Mouse (Mus musculus) C2C12 (cell line): Measurements from ENCODE around the gene Akap7. TPM values are rescaled to one million over a fixed set of nuclear protein-coding genes. Genes with fewer than 3 reads are reported as not detected.

ENCODE experiments used
- H3K27me3 ChIP-seq: one replicate; pipeline ENCODE4 v1.6.1; 2011; ENCODE audit not compliant: control insufficient read depth, insufficient read depth, insufficient read length
- H3K36me3 ChIP-seq: one replicate; pipeline ENCODE4 v1.6.1; 2011; ENCODE audit not compliant: control insufficient read depth, insufficient read depth
- H3K4me3 ChIP-seq: one replicate; pipeline ENCODE4 v1.5.1; 2011; ENCODE audit warnings: mild to moderate bottlenecking, control low read depth; ENCODE audit not compliant: poor library complexity, insufficient read depth, severe bottlenecking
- H3K79me2 ChIP-seq: one replicate; pipeline ENCODE4 v1.6.1; 2011; ENCODE audit not compliant: control insufficient read depth, insufficient read depth
- H3K79me3 ChIP-seq: one replicate; pipeline ENCODE4 v1.6.1; 2011; ENCODE audit warnings: low read depth, control low read depth
- H3ac ChIP-seq: one replicate; pipeline ENCODE3; 2011; ENCODE audit warnings: low read depth; ENCODE audit not compliant: control insufficient read depth, insufficient read length
- CEBPB ChIP-seq: IDR thresholded peaks from one replicate; pipeline ENCODE4 v1.6.1; 2011; ENCODE audit warnings: low read depth, mild to moderate bottlenecking, control low read depth, moderate library complexity
- CTCF ChIP-seq: IDR thresholded peaks from one replicate; pipeline ENCODE4 v1.5.1; 2011; ENCODE audit not compliant: control insufficient read depth, insufficient read depth, insufficient read length
- FOSL1 ChIP-seq: IDR thresholded peaks from one replicate; pipeline ENCODE4 v1.8.0; 2011; ENCODE audit warnings: mild to moderate bottlenecking, low read length; ENCODE audit not compliant: poor library complexity, insufficient read depth, severe bottlenecking
- MAX ChIP-seq: IDR thresholded peaks from one replicate; pipeline ENCODE4 v1.6.1; 2011; ENCODE audit warnings: mild to moderate bottlenecking, control low read depth
- MYOD1 ChIP-seq: IDR thresholded peaks from one replicate; pipeline ENCODE4 v1.6.1; 2011; ENCODE audit warnings: low read depth; ENCODE audit not compliant: control insufficient read depth, insufficient read length
- MYOG ChIP-seq: IDR thresholded peaks from one replicate; pipeline ENCODE4 v1.6.1; 2011; ENCODE audit not compliant: control insufficient read depth, insufficient read length; ENCODE audit errors: extremely low read depth
- USF1 ChIP-seq: IDR thresholded peaks from one replicate; pipeline ENCODE4 v1.6.1; 2011; ENCODE audit warnings: low read depth, mild to moderate bottlenecking, control low read depth, moderate library complexity
- polyA plus RNA-seq: library from polyadenylated mRNA; unstranded; fragments of >200 nt; fragmentation: generic; extraction: Trizol; gene quantifications from one replicate; pipeline ENCODE4 v1.2.1, GENCODE M21; 2012; ENCODE audit warnings: missing spikeins

Gene Akap7
- polyA plus RNA-seq, 1 experiment, result 4.6 TPM

DNA sequence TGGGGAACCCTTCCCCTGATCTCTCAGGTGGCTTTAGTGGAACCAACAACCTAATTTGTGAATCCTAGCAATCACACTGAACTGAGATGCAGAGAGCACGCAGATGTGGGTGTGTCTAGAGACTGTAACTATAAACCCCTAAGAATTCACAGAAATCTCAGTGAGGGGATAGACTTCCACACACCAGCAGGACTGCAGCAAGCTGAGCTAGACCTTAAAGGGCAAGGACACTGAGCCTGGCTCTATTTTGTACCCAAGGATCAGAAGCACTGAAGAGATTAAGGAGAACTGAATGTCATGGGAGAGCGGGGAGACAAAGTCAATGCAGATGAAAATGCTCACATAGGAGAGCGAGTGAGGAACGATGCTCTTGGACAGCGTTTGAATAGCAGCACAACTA lies 2.3 kb upstream of the Akap7 start:
- Histone ChIP-seq H3K79me3 (no peaks in the 10 kb centered on the region), H3K36me3 (no peaks in the 10 kb centered on the region), H3K79me2 (no peaks in the 10 kb centered on the region), H3K27me3 (no peaks in the 10 kb centered on the region), H3ac (no peak overlapping the region), H3K4me3 (no peak overlapping the region)
- no peak for TF ChIP-seq USF1
- no peak for TF ChIP-seq MYOG
- TF ChIP-seq CEBPB, result no peak
- TF ChIP-seq FOSL1, result no peak
- no peak for TF ChIP-seq MYOD1
- TF ChIP-seq CTCF, result no peak
- TF ChIP-seq MAX, result no peak

DNA sequence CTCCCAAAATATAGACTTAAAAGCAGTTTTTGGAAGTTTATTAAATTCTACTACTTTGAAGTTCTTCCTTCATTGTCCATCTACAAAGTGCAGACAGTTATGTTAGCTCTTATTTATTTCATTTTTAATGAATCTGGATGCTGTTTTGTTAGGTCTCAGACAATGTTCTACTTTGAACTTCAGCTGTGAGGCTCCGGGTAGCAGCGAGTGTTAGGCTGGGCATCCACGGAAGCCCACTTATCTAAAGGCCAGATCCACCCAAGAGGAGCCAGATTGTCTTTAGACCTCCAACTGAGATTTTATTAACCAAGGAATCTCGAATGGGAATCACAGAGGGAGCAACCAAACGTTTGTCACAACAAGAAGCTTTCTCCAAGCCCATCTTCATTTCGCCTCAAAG lies 2.5 kb downstream of the Akap7 start:
- H3K36me3 ChIP-seq, result no peaks in the 10 kb centered on the region
- H3K79me2 ChIP-seq, result no peaks in the 10 kb centered on the region
- H3K79me3 ChIP-seq, result no peaks in the 10 kb centered on the region
- no peak for TF ChIP-seq MYOG
- no peak for TF ChIP-seq CTCF
- TF ChIP-seq MYOD1, result no peak
- no peak for TF ChIP-seq FOSL1
- no peak for TF ChIP-seq USF1
- no peak for TF ChIP-seq MAX
- TF ChIP-seq CEBPB, result no peak
- no peak overlapping the region for H3K4me3 ChIP-seq
- H3K27me3 ChIP-seq, result no peaks in the 10 kb centered on the region
- H3ac ChIP-seq, result no peak overlapping the region

DNA sequence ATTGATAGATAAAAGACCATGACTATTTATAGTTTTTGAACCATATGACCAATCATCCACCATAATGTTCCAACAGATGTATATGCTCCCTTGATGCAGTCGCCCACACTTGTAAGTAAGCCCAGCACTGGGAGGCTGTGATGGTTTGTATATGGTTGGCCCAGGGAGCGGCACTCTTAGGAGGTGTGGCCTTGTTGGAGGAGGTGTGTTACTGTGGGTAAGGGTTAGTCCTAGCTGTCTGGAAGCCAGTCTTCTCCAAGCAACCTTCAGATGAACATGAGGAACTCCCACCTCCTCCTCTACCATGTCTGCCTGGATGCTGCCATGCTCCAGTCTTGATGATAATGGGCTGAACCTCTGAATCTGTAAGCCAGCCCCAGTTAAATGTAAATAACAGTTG lies 3.1 kb downstream of the Akap7 start:
- TF ChIP-seq MYOD1 (no peak), MAX (no peak)
- no peak overlapping the region for H3K4me3 ChIP-seq
- H3ac ChIP-seq, result no peak overlapping the region

DNA sequence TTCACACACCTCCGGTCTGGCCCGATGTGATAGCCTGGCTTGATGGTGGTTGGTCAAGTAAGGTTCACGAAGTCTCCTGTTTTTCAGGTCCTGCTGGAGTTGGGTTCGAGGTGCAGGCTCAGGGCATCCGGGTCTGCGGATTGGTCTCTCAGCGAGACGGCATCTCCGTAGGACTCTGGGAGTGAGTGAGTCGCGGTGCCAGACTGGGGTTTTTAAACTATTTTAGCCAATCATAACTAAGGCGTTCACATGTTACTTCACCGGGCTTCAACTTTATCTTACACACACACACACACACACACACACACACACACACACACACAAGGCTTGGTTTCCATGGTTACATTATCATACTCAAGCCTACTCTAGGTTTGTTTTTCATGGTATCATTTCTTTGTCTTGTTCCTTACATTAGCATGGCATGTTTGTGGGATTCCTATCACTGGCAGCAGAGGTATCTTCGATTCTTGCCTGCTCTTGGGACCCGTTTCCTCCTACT lies 8.6 kb downstream of the Akap7 start:
- no peak overlapping the region for H3ac ChIP-seq
- no peaks in the 10 kb centered on the region for H3K79me2 ChIP-seq
- H3K27me3 ChIP-seq, result no peaks in the 10 kb centered on the region
- TF ChIP-seq MYOD1, result no peak
- TF ChIP-seq MYOG, result no peak
- TF ChIP-seq CEBPB, result no peak
- TF ChIP-seq MAX, result no peak
- no peak for TF ChIP-seq FOSL1
- no peak for TF ChIP-seq USF1
- TF ChIP-seq CTCF, result no peak
- no peaks in the 10 kb centered on the region for H3K79me3 ChIP-seq
- no peak overlapping the region for H3K4me3 ChIP-seq
- no peaks in the 10 kb centered on the region for H3K36me3 ChIP-seq

More for the DNA sequence above, 3.1 kb downstream of the Akap7 start:
- H3K36me3 ChIP-seq, result no peaks in the 10 kb centered on the region
- no peaks in the 10 kb centered on the region for H3K79me3 ChIP-seq
- H3K79me2 ChIP-seq, result no peaks in the 10 kb centered on the region
- H3K27me3 ChIP-seq, result no peaks in the 10 kb centered on the region

DNA sequence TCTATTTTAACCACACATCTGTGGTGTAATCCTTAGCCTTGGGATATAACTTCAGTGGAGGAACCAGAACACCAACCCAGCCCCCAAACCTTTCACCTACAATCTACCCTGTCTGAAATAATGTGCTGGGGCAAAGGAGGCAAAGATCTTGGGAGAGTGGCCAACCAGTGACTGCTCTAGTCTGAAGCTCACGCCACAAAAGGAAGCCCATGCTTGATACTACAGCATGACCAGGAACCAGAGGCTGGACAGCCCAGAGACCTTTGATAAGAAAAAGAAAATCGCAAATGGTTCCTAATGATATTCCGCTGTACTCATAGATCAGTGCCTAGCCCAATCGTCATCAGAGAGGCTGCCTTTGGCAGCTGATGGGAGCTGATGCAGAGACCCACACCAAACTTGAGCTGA lies 9.4 kb downstream of the Akap7 start:
- no peak for TF ChIP-seq USF1
- Histone ChIP-seq H3K4me3 (no peak overlapping the region), H3ac (no peak overlapping the region)

DNA sequence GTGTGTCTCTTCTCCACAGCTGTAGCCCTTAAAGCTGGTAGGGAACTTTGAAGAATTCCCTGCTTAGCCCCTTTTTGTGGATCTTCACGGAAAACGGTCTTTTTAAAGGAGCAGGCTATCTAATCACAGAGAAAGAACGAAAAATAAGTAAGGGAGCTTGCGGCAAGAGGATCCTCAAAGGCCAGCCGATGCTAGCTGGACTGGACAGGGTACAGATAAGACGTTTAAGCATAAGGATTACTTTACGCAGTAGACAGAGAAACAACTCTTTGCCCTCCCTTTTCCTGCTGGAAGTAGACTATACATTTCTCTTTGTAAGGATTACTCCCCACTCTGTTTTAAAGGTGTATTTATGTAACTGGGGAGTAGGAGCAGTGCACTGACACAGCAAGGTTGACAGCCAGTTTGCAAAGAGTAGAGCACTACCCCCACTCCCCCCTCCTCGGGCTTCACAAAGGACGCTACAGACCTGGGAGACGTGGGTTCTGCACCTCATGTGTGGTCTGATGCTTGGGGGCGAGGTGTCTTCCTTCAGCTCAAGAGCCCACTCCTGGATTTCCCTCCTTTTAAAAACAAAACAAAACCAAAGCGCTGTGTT lies 9.9 kb downstream of the Akap7 start:
- Histone ChIP-seq H3K79me3 (no peaks in the 10 kb centered on the region), H3K4me3 (peak overlapping the region; percentile 34), H3K79me2 (no peaks in the 10 kb centered on the region), H3K36me3 (no peaks in the 10 kb centered on the region), H3K27me3 (no peaks in the 10 kb centered on the region), H3ac (peak overlapping the region; percentile 24)
- TF ChIP-seq USF1 (no peak), MYOG (no peak), CTCF (no peak), MAX (no peak), MYOD1 (no peak), CEBPB (no peak), FOSL1 (no peak)

More for the DNA sequence above, 9.4 kb downstream of the Akap7 start:
- no peaks in the 10 kb centered on the region for H3K27me3 ChIP-seq
- H3K79me3 ChIP-seq, result no peaks in the 10 kb centered on the region
- no peaks in the 10 kb centered on the region for H3K36me3 ChIP-seq
- no peaks in the 10 kb centered on the region for H3K79me2 ChIP-seq
